Mouse (Mus musculus): Measurements from ENCODE around the gene Ppm1h. TPM values are rescaled to one million over a fixed set of nuclear protein-coding genes. Genes with fewer than 3 reads are reported as not detected.

Ppm1h gene
- polyA plus RNA-seq, 1 experiment from 2014 or later = 31.2 TPM

DNA sequence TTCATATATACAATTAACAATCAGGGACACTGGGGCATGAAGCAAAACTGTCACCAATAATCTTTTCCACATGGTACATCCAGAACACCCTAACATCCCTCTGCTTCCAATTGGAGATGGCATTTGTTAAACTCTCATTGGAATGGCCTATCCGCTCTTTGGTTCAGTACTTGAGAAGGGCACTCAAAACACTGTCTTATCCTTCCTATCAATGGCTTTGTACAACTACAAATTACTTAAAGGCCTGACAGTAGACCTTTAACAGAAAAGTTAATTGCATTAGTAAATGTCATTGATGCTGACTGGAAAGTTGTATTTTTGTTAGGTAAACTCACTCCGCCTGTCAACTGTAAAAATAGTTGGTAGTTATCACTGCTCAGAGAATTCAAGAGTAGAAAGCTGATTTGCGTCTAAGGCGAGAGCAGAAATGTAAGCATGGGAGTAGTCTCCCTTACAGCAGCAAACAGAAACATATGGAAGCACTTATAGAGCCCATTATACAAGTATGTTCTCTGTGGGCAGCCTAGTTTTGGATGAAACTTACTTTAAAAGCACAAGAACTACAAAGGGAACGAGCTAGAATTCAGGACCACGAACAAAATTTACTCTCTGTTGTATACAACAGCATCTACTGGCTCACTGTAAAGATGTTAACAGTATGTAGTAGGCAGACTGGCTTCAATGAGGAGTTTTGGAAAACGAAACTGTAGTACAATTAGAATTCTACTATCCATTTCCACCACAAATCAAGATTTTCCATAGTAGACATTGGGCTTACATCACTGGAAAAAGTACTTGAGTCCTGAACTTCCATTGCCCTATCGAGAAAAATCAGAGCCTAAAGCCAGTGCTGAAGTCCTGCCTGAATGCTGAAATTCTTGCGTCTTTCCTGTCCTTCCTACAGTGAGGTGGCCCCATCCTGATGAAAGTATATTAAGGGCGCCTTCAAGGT, 305.3 kb downstream of the Ppm1h start:
- WGBS = 33% methylated on average over 10 of the region's 10 CpGs

DNA sequence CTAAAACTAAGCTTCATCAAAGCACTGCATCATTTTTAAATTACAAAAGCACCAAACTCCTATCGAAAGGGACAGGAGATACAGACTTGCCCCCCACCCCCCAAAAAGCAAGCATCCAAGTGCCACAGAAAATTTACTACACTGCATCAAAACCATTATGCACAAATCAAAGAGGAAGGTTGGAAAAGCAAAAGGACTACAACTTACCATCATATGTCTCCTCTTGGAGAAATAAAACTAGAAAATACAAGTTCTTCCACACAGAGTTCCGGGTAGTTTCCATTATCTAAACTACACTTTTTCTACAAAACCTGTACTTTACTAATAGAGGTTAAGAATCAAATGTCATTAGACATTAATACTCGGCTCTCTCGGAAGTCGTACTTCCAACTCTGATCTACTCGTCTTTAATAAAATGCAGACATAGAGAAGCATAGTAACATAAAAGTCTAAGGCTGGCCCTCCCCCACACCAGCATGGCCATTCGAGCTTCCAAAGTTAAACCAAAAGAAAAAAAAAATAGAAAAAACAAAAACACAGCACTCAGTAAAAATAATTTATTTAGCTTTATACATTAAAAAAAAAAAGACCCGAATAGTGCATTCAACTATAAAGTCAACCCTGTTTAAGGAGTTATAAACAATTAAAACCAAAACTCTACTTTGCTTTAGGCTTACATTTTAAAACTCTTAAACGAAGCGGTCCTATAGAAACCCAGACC, 306.1 kb downstream of the Ppm1h start:
- 1% methylated on average over 10 of the region's 10 CpGs for WGBS

More for the DNA sequence above, 305.3 kb downstream of the Ppm1h start:
- peaks cover 39% of the 10 kb centered on the region for H3K4me1 ChIP-seq (replicated peaks)
- no peaks in the 10 kb centered on the region; the same call in 1 of the 2 replicates for H3K36me3 ChIP-seq
- peak overlapping the region; percentile 81 for H3K4me2 ChIP-seq
- H3K9ac ChIP-seq = peak overlapping the region; percentile 98
- no peaks in the 10 kb centered on the region for H3K9me3 ChIP-seq
- H3K27me3 ChIP-seq = no peaks in the 10 kb centered on the region
- H3K4me3 ChIP-seq = peak overlapping the region; percentile 98
- no peak for ATAC-seq (ENCODE audit: low FRiP score, low read depth)
- H3K27ac ChIP-seq (replicated peaks) = peak overlapping the region; percentile 100

DNA sequence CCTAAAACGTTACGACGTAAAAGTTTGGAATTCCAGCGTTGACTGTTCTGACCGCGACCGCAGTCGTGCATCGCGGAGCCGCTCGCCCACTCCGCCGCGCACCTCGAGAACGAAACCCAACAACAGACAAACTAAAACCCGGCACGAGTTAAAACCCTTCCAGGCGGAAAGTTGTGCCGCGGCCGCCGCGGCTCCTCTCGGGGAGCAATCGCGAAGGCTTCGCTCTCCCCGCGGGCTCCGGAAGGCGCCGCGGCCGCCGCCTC, 306.6 kb downstream of the Ppm1h start:
- ATAC-seq (ENCODE audit: low FRiP score, low read depth) = no peak; the same call in 1 of the 2 replicates
- H3K4me1 ChIP-seq (replicated peaks) = peaks cover 39% of the 10 kb centered on the region

More for the DNA sequence above, 306.1 kb downstream of the Ppm1h start:
- peak overlapping the region; percentile 100 for H3K27ac ChIP-seq (replicated peaks)
- H3K4me3 ChIP-seq = peak overlapping the region; percentile 98
- peak overlapping the region; percentile 98 for H3K9ac ChIP-seq
- H3K4me2 ChIP-seq = peak overlapping the region; percentile 81
- peaks cover 39% of the 10 kb centered on the region for H3K4me1 ChIP-seq (replicated peaks)
- no peak for ATAC-seq (ENCODE audit: low FRiP score, low read depth)
- no peaks in the 10 kb centered on the region for H3K27me3 ChIP-seq
- no peaks in the 10 kb centered on the region for H3K36me3 ChIP-seq
- no peaks in the 10 kb centered on the region for H3K9me3 ChIP-seq

GRCm38 (mm10) chr10:122985515-122986319, 307.2 kb downstream of the Ppm1h start:
- Histone ChIP-seq H3K4me1 (replicated peaks) (peaks cover 39% of the 10 kb centered on the region), H3K4me3 (peak overlapping the region; percentile 98), H3K9me3 (no peaks in the 10 kb centered on the region), H3K36me3 (peaks cover under 1% of the 10 kb centered on the region; the same call in 1 of the 2 replicates), H3K27ac (replicated peaks) (peak overlapping the region; percentile 100), H3K27me3 (no peaks in the 10 kb centered on the region), H3K4me2 (peak overlapping the region; percentile 81), H3K9ac (peak overlapping the region; percentile 98)
- ATAC-seq (ENCODE audit: low FRiP score, low read depth) = peak; percentile 95
- WGBS = under 1% methylated on average over 65 of the region's 115 CpGs

More for the DNA sequence above, 306.6 kb downstream of the Ppm1h start:
- WGBS = under 1% methylated on average over 37 of the region's 37 CpGs
- Histone ChIP-seq H3K27ac (replicated peaks) (peak overlapping the region; percentile 100), H3K9ac (peak overlapping the region; percentile 98), H3K27me3 (no peaks in the 10 kb centered on the region), H3K9me3 (no peaks in the 10 kb centered on the region), H3K4me3 (peak overlapping the region; percentile 98), H3K4me2 (peak overlapping the region; percentile 81), H3K36me3 (no peaks in the 10 kb centered on the region; the same call in 1 of the 2 replicates)

DNA sequence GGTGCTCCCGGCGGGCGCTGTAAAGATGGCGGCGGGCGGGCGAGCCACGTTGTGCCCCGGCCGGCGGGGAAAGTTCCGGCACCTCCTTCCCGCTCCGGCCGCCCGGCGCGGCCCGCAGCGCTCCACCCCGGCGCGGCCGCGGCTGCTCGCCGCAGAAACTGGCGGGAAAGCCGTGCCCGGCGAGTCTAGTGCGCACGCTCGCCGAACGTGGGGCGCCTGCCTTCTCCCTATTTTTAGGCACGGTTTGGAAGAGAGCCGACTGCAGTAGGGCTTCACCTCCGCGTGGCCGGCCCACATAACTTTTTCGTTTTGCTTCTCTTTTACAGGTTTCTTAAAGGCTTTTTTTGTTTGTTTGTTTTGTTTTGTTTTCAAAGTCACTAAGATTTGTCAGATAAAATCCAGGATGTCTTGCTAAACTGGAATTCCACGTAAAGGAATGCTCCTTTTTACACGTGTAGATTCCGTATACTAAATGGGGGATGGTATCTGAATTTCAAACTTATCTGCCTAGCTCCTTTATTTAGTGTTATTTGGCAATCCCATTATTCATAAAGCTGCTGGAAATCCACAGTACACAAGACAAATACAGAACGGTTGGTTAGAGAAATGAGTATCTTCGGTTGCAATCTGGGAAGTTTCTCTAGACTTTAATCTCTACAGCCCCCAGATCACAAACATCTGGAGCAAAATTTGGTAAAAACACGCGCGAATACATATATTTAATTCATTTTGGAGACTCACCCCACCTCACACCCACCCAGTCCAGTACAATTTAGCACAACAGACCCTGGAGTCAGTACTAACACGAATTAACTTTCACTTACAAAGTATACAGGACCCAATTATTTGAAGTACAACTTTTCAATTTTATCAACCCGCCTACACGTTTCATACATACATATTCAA, 308.0 kb downstream of the Ppm1h start:
- Histone ChIP-seq H3K9me3 (no peaks in the 10 kb centered on the region), H3K27me3 (no peaks in the 10 kb centered on the region), H3K9ac (peak overlapping the region; percentile 98), H3K4me1 (replicated peaks) (peaks cover 39% of the 10 kb centered on the region), H3K36me3 (peaks cover 5% of the 10 kb centered on the region), H3K4me2 (peak overlapping the region; percentile 81), H3K27ac (replicated peaks) (peak overlapping the region; percentile 100), H3K4me3 (peak overlapping the region; percentile 98)
- 9% methylated on average over 54 of the region's 54 CpGs for WGBS
- ATAC-seq (ENCODE audit: low FRiP score, low read depth) = peak; percentile 78; the same call in 1 of the 2 replicates

DNA sequence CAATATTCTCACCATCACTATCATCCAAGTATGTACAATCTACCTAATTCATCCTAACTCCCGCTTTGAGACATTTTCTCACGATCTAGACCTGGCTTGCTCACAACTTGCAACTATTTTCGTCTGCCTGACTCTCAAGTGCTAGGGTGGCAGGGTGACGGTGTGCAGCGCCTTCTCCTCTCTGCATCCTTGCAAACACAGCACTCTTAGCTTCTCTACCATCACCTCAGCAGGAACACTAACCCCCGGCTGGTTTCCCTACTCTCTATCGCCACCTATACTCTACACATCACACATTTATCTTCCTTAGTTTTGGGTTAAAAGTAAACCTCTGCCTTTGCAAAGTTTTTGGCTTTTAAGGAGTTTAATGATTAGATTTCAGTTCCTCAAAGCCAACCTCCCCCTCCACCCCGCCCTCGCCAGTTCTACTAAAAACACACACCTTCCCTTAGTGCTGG, 309.1 kb downstream of the Ppm1h start:
- 34% methylated on average over 9 of the region's 9 CpGs for WGBS
- Histone ChIP-seq H3K9ac (no peak overlapping the region), H3K36me3 (peaks cover 5% of the 10 kb centered on the region), H3K4me1 (replicated peaks) (peaks cover 33% of the 10 kb centered on the region), H3K9me3 (no peaks in the 10 kb centered on the region), H3K27ac (replicated peaks) (0 out of 2 replicates have a peak overlapping the region, but pooled peaks have one; percentile 5), H3K27me3 (no peaks in the 10 kb centered on the region), H3K4me3 (no peak overlapping the region), H3K4me2 (0 out of 2 replicates have a peak overlapping the region, but pooled peaks have one; percentile 18)
- ATAC-seq (ENCODE audit: low FRiP score, low read depth) = no peak

GRCm38 (mm10) chr10:122988372-122988771, 309.8 kb downstream of the Ppm1h start:
- Histone ChIP-seq H3K9ac (no peak overlapping the region), H3K4me1 (replicated peaks) (peaks cover 27% of the 10 kb centered on the region), H3K4me2 (no peak overlapping the region), H3K4me3 (no peak overlapping the region), H3K9me3 (no peaks in the 10 kb centered on the region), H3K36me3 (peaks cover 9% of the 10 kb centered on the region), H3K27ac (replicated peaks) (no peak overlapping the region), H3K27me3 (no peaks in the 10 kb centered on the region)
- WGBS = 86% methylated on average over 7 of the region's 7 CpGs
- ATAC-seq (ENCODE audit: low FRiP score, low read depth) = no peak

- no peaks in the 10 kb centered on the region for H3K9me3 ChIP-seq
- no peak overlapping the region for H3K9ac ChIP-seq
- H3K36me3 ChIP-seq = peaks cover 19% of the 10 kb centered on the region
- H3K4me3 ChIP-seq = no peak overlapping the region
- 94% methylated on average over 9 of the region's 9 CpGs for WGBS
- no peak overlapping the region for H3K4me2 ChIP-seq
- H3K4me1 ChIP-seq (replicated peaks) = peaks cover 15% of the 10 kb centered on the region
- no peaks in the 10 kb centered on the region for H3K27me3 ChIP-seq
- no peak overlapping the region for H3K27ac ChIP-seq (replicated peaks)
- ATAC-seq (ENCODE audit: low FRiP score, low read depth) = no peak
Observed at GRCm38 (mm10) chr10:122989916-122990315, 311.4 kb downstream of the Ppm1h start.

- ATAC-seq (ENCODE audit: low FRiP score, low read depth) = no peak
- 95% methylated on average over 6 of the region's 6 CpGs for WGBS
- Histone ChIP-seq H3K27me3 (no peaks in the 10 kb centered on the region), H3K9me3 (no peaks in the 10 kb centered on the region), H3K4me1 (replicated peaks) (peaks cover 15% of the 10 kb centered on the region), H3K4me2 (no peak overlapping the region), H3K36me3 (peaks cover 26% of the 10 kb centered on the region), H3K4me3 (no peak overlapping the region), H3K9ac (no peak overlapping the region), H3K27ac (replicated peaks) (peak overlapping the region; percentile 42; the same call in 1 of the 2 replicates)
Observed at GRCm38 (mm10) chr10:122990606-122991005, 312.0 kb downstream of the Ppm1h start.

DNA sequence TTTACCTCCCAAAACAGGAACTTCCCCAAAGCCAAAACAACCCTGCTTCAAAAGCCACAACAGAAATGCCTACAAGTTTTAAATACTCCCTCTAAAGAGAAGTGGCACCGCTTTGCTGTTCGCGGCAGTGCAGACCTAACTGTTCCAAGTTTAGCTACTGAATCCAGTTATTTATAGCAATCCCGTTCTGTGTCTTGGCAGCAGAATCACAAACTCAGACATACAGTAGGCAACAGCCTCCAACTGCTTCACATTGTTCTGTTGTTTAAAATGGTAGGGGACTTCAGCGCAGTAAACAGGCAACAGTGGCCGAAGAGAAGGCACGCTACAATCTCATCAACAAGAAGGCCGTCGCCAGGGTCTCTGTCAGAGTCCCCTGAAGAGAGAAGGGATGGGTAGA, 312.5 kb downstream of the Ppm1h start:
- H3K4me1 ChIP-seq (replicated peaks) = peaks cover 15% of the 10 kb centered on the region
- peaks cover 29% of the 10 kb centered on the region for H3K36me3 ChIP-seq
- no peaks in the 10 kb centered on the region for H3K9me3 ChIP-seq
- H3K9ac ChIP-seq = no peak overlapping the region
- no peak for ATAC-seq (ENCODE audit: low FRiP score, low read depth)
- peak overlapping the region; percentile 42; the same call in 1 of the 2 replicates for H3K27ac ChIP-seq (replicated peaks)
- H3K4me3 ChIP-seq = no peak overlapping the region
- no peak overlapping the region for H3K4me2 ChIP-seq
- 83% methylated on average over 9 of the region's 9 CpGs for WGBS
- no peaks in the 10 kb centered on the region for H3K27me3 ChIP-seq
